ENCODE assay signal across 13 mouse cellular contexts in genomic region chr2:132034590-132035469, GRCm38 (mm10). TPM values are rescaled to one million over a fixed set of nuclear protein-coding genes. Genes with fewer than 3 reads are reported as not detected.
A peak's percentile ranks its signal among the peaks of the same experiment; 100 is the strongest.
DNase-seq lines count a peak whose midpoint lies in the region; ATAC-seq and TF ChIP-seq lines count a peak whose summit lies in the region.
"Had no signal": no experiment of that assay in that cellular context is flagged by ENCODE, and none has a peak within 500 bp of the region (broad histone marks: within the 10 kb centered on the region; RNA-seq: fewer than 3 reads in every experiment).

No protein-coding gene starts in this region.

- no peak for ATAC-seq in heart, postnatal 0 days (ENCODE audit: insufficient read depth, low read depth)
- ATAC-seq in stomach, embryonic 16.5 days (ENCODE audit: insufficient read depth, low FRiP score): no peak
- ATAC-seq in stomach, postnatal 0 days (ENCODE audit: low FRiP score, low TSS enrichment): no peak
- no peak for ATAC-seq in embryonic facial prominence, embryonic 14.5 days (ENCODE audit: low read depth)
- ATAC-seq: lung, postnatal 0 days had no signal

- no peak for DNase-seq in heart, postnatal 0 days (ENCODE audit: low spot score)
- DNase-seq in heart, adult 8-10 months (ENCODE audit: low spot score): no peak
- DNase-seq in stomach, postnatal 0 days (ENCODE audit: low spot score): no peak
- peak; percentile 25 for DNase-seq in embryonic facial prominence, embryonic 14.5 days (ENCODE audit: low spot score)
- DNase-seq in MN1 (ENCODE audit: low spot score): no peak
- DNase-seq: adrenal gland, postnatal 14 days; cerebellum, postnatal 25 days; kidney, adult 18-20 months; right cerebral cortex, postnatal 25 days had no signal

- no peak overlapping the region for H3K4me2 ChIP-seq in heart, postnatal 0 days (ENCODE audit: low read depth, low read length)
- H3K4me2 ChIP-seq in stomach, embryonic 16.5 days (ENCODE audit: low read depth, low read length): no peak overlapping the region
- H3K4me2 ChIP-seq in stomach, postnatal 0 days (replicated peaks; ENCODE audit: low read depth): no peak overlapping the region
- no peak overlapping the region for H3K4me2 ChIP-seq in embryonic facial prominence, embryonic 14.5 days (ENCODE audit: low read depth, low read length)
- H3K4me2 ChIP-seq: neural tube, embryonic 12.5 days had no signal

- no peaks in the 10 kb centered on the region for H3K36me3 ChIP-seq in heart, postnatal 0 days (replicated peaks; ENCODE audit: control insufficient read depth, insufficient read depth, low read length)
- H3K36me3 ChIP-seq in stomach, embryonic 16.5 days (ENCODE audit: control insufficient read depth, insufficient read depth, low read length): no peaks in the 10 kb centered on the region
- H3K36me3 ChIP-seq in stomach, postnatal 0 days (ENCODE audit: control insufficient read depth, insufficient read depth, low read length): no peaks in the 10 kb centered on the region
- H3K36me3 ChIP-seq in embryonic facial prominence, embryonic 14.5 days (ENCODE audit: control insufficient read depth, insufficient read depth, low read length): no peaks in the 10 kb centered on the region
- no peaks in the 10 kb centered on the region for H3K36me3 ChIP-seq in small intestine, adult 2 months (ENCODE audit: control insufficient read depth, insufficient read depth, low read length)
- H3K36me3 ChIP-seq: neural tube, embryonic 12.5 days had no signal

- TF ChIP-seq EP300 in heart, postnatal 0 days (IDR thresholded peaks at IDR 0.05; ENCODE audit: low read depth): no peak
- no peak for TF ChIP-seq EP300 in stomach, postnatal 0 days (optimal IDR thresholded peaks at IDR 0.05)

- WGBS in heart, postnatal 0 days: 65% methylated on average over 4 of the region's 4 CpGs
- 77% methylated on average over 4 of the region's 4 CpGs for WGBS in stomach, embryonic 16.5 days
- 70% methylated on average over 4 of the region's 4 CpGs for WGBS in stomach, postnatal 0 days
- 57% methylated on average over 4 of the region's 4 CpGs for WGBS in embryonic facial prominence, embryonic 14.5 days
- 81% methylated on average over 4 of the region's 4 CpGs for WGBS in small intestine, adult 2 months

- no peak overlapping the region for H3K9ac ChIP-seq in heart, postnatal 0 days (replicated peaks; ENCODE audit: low read depth, low read length)
- no peak overlapping the region for H3K9ac ChIP-seq in stomach, embryonic 16.5 days (ENCODE audit: low read length)
- no peak overlapping the region for H3K9ac ChIP-seq in stomach, postnatal 0 days (ENCODE audit: low read length)
- no peak overlapping the region for H3K9ac ChIP-seq in embryonic facial prominence, embryonic 14.5 days (ENCODE audit: low read depth, low read length)
- H3K9ac ChIP-seq: neural tube, embryonic 12.5 days had no signal

- TF ChIP-seq POLR2A in small intestine, adult 2 months (IDR thresholded peaks at IDR 0.05; ENCODE audit: low read depth, low read length): no peak

- no peaks in the 10 kb centered on the region; the same call in 1 of the 2 replicates for H3K4me1 ChIP-seq in heart, postnatal 0 days (ENCODE audit: control insufficient read depth, insufficient read depth)
- H3K4me1 ChIP-seq in stomach, embryonic 16.5 days (ENCODE audit: control insufficient read depth, insufficient read depth, low read length): peaks cover 16% of the 10 kb centered on the region
- H3K4me1 ChIP-seq in stomach, postnatal 0 days (replicated peaks; ENCODE audit: control insufficient read depth, insufficient read depth): 0 out of 2 replicates have a peak, but pooled peaks cover 3% of the 10 kb centered on the region
- peaks cover 10% of the 10 kb centered on the region for H3K4me1 ChIP-seq in embryonic facial prominence, embryonic 14.5 days (ENCODE audit: control insufficient read depth, insufficient read depth, low read length)
- 0 out of 2 replicates have a peak, but pooled peaks cover 6% of the 10 kb centered on the region for H3K4me1 ChIP-seq in small intestine, adult 2 months (ENCODE audit: control insufficient read depth, insufficient read depth, insufficient read length, low read length)

- no peak for TF ChIP-seq CTCF in heart, postnatal 0 days (IDR thresholded peaks at IDR 0.05; ENCODE audit: low read depth)
- TF ChIP-seq CTCF in stomach, postnatal 0 days (IDR thresholded peaks at IDR 0.05; ENCODE audit: low read depth): no peak
- TF ChIP-seq CTCF in small intestine, adult 2 months (IDR thresholded peaks at IDR 0.05; ENCODE audit: extremely low read depth, insufficient read length, insufficient replicate concordance, low read depth, low read length): no peak

- no peaks in the 10 kb centered on the region for H3K9me3 ChIP-seq in heart, postnatal 0 days (replicated peaks; ENCODE audit: control insufficient read depth, low read length)
- no peaks in the 10 kb centered on the region for H3K9me3 ChIP-seq in stomach, embryonic 16.5 days (replicated peaks; ENCODE audit: control insufficient read depth, low read length)
- H3K9me3 ChIP-seq in stomach, postnatal 0 days (ENCODE audit: control insufficient read depth, low read length): no peaks in the 10 kb centered on the region
- no peaks in the 10 kb centered on the region for H3K9me3 ChIP-seq in embryonic facial prominence, embryonic 14.5 days (ENCODE audit: control insufficient read depth, low read length)
- H3K9me3 ChIP-seq: neural tube, embryonic 12.5 days had no signal

- H3K27ac ChIP-seq in heart, postnatal 0 days (ENCODE audit: low read depth): peak overlapping the region; percentile 49; the same call in 1 of the 2 replicates
- peak overlapping the region; percentile 18; the same call in 1 of the 2 replicates for H3K27ac ChIP-seq in stomach, embryonic 16.5 days (ENCODE audit: low read length)
- no peak overlapping the region for H3K27ac ChIP-seq in stomach, postnatal 0 days (replicated peaks)
- H3K27ac ChIP-seq in embryonic facial prominence, embryonic 14.5 days (replicated peaks; ENCODE audit: low read depth, low read length): 0 out of 2 replicates have a peak overlapping the region, but pooled peaks have one; percentile 21
- H3K27ac ChIP-seq in small intestine, adult 2 months (ENCODE audit: insufficient read depth, low read depth, low read length): peak overlapping the region; percentile 46; the same call in 1 of the 2 replicates
- H3K27ac ChIP-seq: neural tube, embryonic 12.5 days had no signal

- H3K27me3 ChIP-seq in heart, postnatal 0 days (ENCODE audit: control insufficient read depth, insufficient read depth, low read length): no peaks in the 10 kb centered on the region
- H3K27me3 ChIP-seq in stomach, embryonic 16.5 days (ENCODE audit: control insufficient read depth, insufficient read depth, low read length): no peaks in the 10 kb centered on the region
- H3K27me3 ChIP-seq in stomach, postnatal 0 days (ENCODE audit: control insufficient read depth, insufficient read depth, low read length): no peaks in the 10 kb centered on the region
- 0 out of 2 replicates have a peak, but pooled peaks cover 3% of the 10 kb centered on the region for H3K27me3 ChIP-seq in embryonic facial prominence, embryonic 14.5 days (replicated peaks; ENCODE audit: control insufficient read depth, insufficient read depth, low read length)
- no peaks in the 10 kb centered on the region for H3K27me3 ChIP-seq in small intestine, adult 2 months (ENCODE audit: control insufficient read depth, insufficient read depth, low read length)
- H3K27me3 ChIP-seq: neural tube, embryonic 12.5 days had no signal

- no peak overlapping the region for H3K4me3 ChIP-seq in heart, postnatal 0 days (ENCODE audit: low read depth, low read length)
- H3K4me3 ChIP-seq in stomach, embryonic 16.5 days (replicated peaks; ENCODE audit: low read length): no peak overlapping the region
- H3K4me3 ChIP-seq in stomach, postnatal 0 days (ENCODE audit: low read depth, low read length): no peak overlapping the region
- no peak overlapping the region for H3K4me3 ChIP-seq in embryonic facial prominence, embryonic 14.5 days (ENCODE audit: low read depth, low read length)
- H3K4me3 ChIP-seq in small intestine, adult 2 months (ENCODE audit: low read depth, low read length): no peak overlapping the region
- H3K4me3 ChIP-seq: neural tube, embryonic 12.5 days had no signal

RNA-seq across cellular contexts. Expression of gene Rassf2, which starts 4.8 kb away (rescaled TPM):
- 3.7 and 5.2 TPM in 2 replicates for total RNA-seq in heart, postnatal 0 days (2014; rRNA removed; ENCODE audit: low replicate concordance)
- 2.6 and 2.7 TPM in 2 replicates for polyA plus RNA-seq in heart, postnatal 0 days (2015; fragmentation: Nextera tagmentation; extraction: Ambion mirVana)
- 1 to 10 TPM; 4.1 to 7.7 (median 6.6) TPM for total RNA-seq in heart, adult 8-10 months (2022)
- polyA plus RNA-seq in stomach, embryonic 16.5 days (2015; fragmentation: Nextera tagmentation; extraction: Ambion mirVana): 13.4 and 16.4 TPM in 2 replicates
- 4.6 and 4.8 TPM in 2 replicates for polyA plus RNA-seq in stomach, postnatal 0 days (2015; fragmentation: Nextera tagmentation; extraction: Ambion mirVana)
- 23.0 and 23.1 TPM in 2 replicates for polyA plus RNA-seq in embryonic facial prominence, embryonic 14.5 days (2014; fragmentation: Nextera tagmentation; extraction: Ambion mirVana)
- polyA plus RNA-seq in small intestine, adult 2 months (2012; rRNA removed): 7.5 and 11.9 TPM in 2 replicates
